Mouse (Mus musculus) limb, embryonic 11.5 days (tissue): ENCODE measurements around the gene Edem3. TPM values are rescaled to one million over a fixed set of nuclear protein-coding genes. Genes with fewer than 3 reads are reported as not detected.

Experiments used
- ATAC-seq: fragments of 200-750 bp; cut with Nextera tagmentation; 2 replicates; pipeline ENCODE4 v1.8.0; 2017; ENCODE audit warnings: low read depth; ENCODE audit not compliant: insufficient number of reproducible peaks, low FRiP score, low TSS enrichment
- DNase-seq: peaks from one replicate; pipeline ENCODE4 v3.0.0-alpha.2; 2015; ENCODE audit warnings: low spot score
- H3K27ac ChIP-seq: fragments of 300-500 bp; sonication (generic); replicated peaks from 2 replicates; pipeline ENCODE4 v1.5.1; 2014; ENCODE audit warnings: low read depth, mild to moderate bottlenecking, low read length
- H3K27me3 ChIP-seq: fragments of 300-500 bp; sonication (generic); 2 replicates; pipeline ENCODE4 v1.6.1; 2014; ENCODE audit warnings: mild to moderate bottlenecking, low read length, mixed read lengths; ENCODE audit not compliant: control insufficient read depth, insufficient read depth
- H3K36me3 ChIP-seq: fragments of 300-500 bp; sonication (generic); 2 replicates; pipeline ENCODE4 v1.6.1; 2014; ENCODE audit warnings: mild to moderate bottlenecking, low read length, moderate library complexity, mixed read lengths; ENCODE audit not compliant: control insufficient read depth, insufficient read depth
- H3K4me1 ChIP-seq: fragments of 300-500 bp; sonication (generic); 2 replicates; pipeline ENCODE4 v1.6.1; 2014; ENCODE audit warnings: low read length, mixed read lengths; ENCODE audit not compliant: control insufficient read depth, insufficient read depth
- H3K4me2 ChIP-seq: fragments of 300-500 bp; sonication (generic); 2 replicates; pipeline ENCODE4 v1.6.1; 2014; ENCODE audit warnings: low read depth, mild to moderate bottlenecking, moderate library complexity; ENCODE audit not compliant: severe bottlenecking
- H3K4me3 ChIP-seq: fragments of 300-500 bp; sonication (generic); 2 replicates; pipeline ENCODE4 v1.5.1; 2014; ENCODE audit warnings: low read depth, low read length
- H3K9ac ChIP-seq: fragments of 300-500 bp; sonication (generic); 2 replicates; pipeline ENCODE4 v1.6.1; 2014; ENCODE audit warnings: mild to moderate bottlenecking, low read length
- H3K9me3 ChIP-seq: fragments of 300-500 bp; sonication (generic); 2 replicates; pipeline ENCODE4 v1.6.1; 2016; ENCODE audit warnings: low read length; ENCODE audit not compliant: control insufficient read depth
- WGBS: fragments of 180-500 bp; shearing (Covaris S2); extraction: QIAGEN DNeasy Blood & Tissue Kit; methylation state at CpG from one replicate; pipeline ENCODE4 v1.1.7; 2014; 5-methylcytosine and 5-hydroxymethylcytosine counted together
- polyA plus RNA-seq: library from polyadenylated mRNA; unstranded; fragments of >200 nt; fragmentation: Nextera tagmentation; extraction: Ambion mirVana; gene quantifications from 2 replicates; pipeline ENCODE4 v1.2.1, GENCODE M21; 2014

The Edem3 gene
- polyA plus RNA-seq, 1 experiment from 2014 or later = 20.7 TPM

DNA sequence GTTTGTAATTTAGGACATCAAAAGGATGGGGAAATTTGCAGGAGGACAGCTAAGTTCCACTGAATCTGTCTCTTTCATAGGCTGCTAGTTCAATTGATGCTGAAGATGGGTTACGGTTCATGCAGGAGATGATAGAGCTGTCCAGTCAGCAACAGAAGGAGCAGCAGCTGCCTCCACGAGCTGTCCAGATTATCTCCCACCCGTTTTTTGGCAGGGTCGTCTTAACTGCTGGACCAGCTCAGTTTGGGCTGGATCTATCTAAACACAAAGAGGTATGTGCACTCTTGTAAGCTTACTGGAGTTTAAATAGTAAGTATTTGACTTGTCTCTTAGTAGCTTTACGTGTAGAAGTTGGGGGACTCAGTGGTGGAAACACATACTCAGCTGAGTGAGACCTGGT is 52.1 kb downstream of the Edem3 start:
- Histone ChIP-seq H3K9me3 (no peaks in the 10 kb centered on the region), H3K27ac (no peak overlapping the region), H3K9ac (no peak overlapping the region), H3K27me3 (no peaks in the 10 kb centered on the region), H3K4me2 (no peak overlapping the region), H3K36me3 (peaks cover 4% of the 10 kb centered on the region; the same call in 1 of the 2 replicates), H3K4me1 (no peaks in the 10 kb centered on the region), H3K4me3 (no peak overlapping the region)
- 89% methylated on average over 5 of the region's 5 CpGs for WGBS
- ATAC-seq (no peak), DNase-seq (no peak)

DNA sequence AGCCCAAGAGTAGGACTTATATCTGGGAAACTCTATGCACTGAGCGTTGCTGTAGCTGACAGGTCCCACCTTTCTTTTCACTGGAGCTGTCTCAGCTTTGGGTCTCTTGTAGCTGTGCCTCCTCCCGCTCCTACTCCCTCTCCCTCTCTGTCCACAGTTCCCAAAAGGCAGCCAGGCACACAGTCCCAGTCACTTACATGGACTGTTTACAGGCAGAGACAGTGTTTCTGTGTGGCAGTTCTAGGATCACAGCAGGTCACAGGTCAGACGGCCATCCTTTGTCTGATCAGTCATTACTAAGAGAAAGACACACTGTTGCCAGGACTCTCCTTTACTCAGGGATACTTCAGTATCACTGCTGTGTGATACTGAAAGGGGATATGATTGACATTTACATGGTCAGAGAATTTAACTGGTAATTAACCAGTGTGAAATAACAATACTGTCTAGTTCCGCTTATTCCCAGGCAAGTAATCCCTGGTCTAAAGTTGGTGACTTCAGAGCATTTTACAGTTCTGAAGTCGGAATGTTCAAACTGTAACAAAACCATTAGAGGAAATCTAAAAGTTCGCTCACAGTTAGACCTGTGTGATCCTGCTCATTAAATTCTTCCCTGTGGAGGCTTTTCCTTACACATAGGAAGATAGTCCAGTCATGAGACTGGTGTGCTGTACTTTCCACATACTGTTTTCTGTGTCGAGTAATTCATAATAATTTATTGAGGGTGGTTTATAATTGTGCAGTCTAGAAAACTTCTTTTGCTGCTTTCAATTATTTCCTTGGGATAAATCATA is 55.7 kb downstream of the Edem3 start:
- ATAC-seq (no peak), DNase-seq (no peak)
- H3K4me3 ChIP-seq = no peak overlapping the region
- no peaks in the 10 kb centered on the region for H3K4me1 ChIP-seq
- H3K9ac ChIP-seq = no peak overlapping the region
- peaks cover 4% of the 10 kb centered on the region; the same call in 1 of the 2 replicates for H3K36me3 ChIP-seq
- no peaks in the 10 kb centered on the region for H3K9me3 ChIP-seq
- H3K4me2 ChIP-seq = no peak overlapping the region
- 80% methylated on average over 7 of the region's 7 CpGs for WGBS
- H3K27me3 ChIP-seq = no peaks in the 10 kb centered on the region
- H3K27ac ChIP-seq = no peak overlapping the region

DNA sequence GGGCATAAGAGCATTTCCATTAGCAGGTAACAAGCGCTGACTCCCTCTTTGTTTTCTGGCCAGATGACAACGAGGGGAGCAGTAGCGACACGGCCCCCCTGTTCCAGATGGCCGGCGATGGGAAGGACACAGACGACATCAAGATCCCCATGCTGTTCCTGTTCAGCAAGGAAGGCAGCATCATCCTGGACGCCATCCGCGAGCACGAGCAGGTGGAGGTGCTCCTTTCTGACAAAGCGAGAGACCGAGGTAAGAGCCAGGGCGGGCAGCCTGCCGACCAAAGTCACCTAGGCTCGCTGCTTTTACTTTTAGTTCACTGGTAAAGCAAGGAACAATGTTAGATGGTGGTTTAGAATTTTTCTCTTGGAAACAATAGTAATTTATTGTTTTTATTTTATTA is 56.3 kb downstream of the Edem3 start:
- H3K9ac ChIP-seq = no peak overlapping the region
- DNase-seq = no peak
- WGBS = 93% methylated on average over 16 of the region's 16 CpGs
- no peaks in the 10 kb centered on the region for H3K9me3 ChIP-seq
- peaks cover 6% of the 10 kb centered on the region; the same call in 1 of the 2 replicates for H3K36me3 ChIP-seq
- no peak overlapping the region for H3K27ac ChIP-seq
- H3K27me3 ChIP-seq = no peaks in the 10 kb centered on the region
- H3K4me3 ChIP-seq = no peak overlapping the region
- no peaks in the 10 kb centered on the region for H3K4me1 ChIP-seq
- no peak for ATAC-seq
- no peak overlapping the region for H3K4me2 ChIP-seq

DNA sequence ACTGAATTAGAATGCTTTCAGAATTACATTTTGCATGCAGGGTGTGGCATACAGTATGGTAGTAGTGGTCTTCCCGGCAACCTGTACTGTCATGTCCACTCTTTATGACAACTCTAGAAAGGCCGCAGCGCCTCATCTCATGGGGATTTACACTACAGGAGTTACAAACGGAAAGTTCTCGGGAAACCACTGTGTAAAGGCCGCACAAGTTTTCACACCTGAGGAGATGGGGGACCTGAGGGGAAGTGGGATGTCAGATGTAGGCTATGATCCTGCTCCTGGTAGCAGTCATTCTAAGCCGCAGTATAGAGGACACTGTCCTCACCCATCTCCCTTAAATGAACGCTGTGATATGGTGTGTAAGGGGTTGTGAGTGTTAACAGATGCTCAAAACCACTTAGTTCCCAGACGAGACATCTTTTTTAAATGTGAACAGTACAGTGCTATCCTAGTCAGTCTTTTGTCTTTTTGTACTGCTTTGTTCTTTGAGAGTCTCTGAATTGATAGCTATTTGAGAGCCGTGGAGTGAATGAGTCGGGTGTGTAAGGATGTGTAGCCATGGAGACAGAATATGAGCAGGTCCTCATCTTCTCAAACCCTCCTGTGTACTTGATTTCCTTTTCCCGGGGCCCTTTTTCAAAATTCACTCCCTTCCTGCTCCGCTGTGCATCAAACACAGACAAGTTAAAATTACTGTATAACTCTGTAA is 57.0 kb downstream of the Edem3 start:
- Histone ChIP-seq H3K4me3 (no peak overlapping the region), H3K4me2 (no peak overlapping the region), H3K9ac (no peak overlapping the region), H3K4me1 (no peaks in the 10 kb centered on the region), H3K27ac (no peak overlapping the region), H3K27me3 (no peaks in the 10 kb centered on the region), H3K9me3 (no peaks in the 10 kb centered on the region), H3K36me3 (peaks cover 10% of the 10 kb centered on the region; the same call in 1 of the 2 replicates)
- WGBS = 94% methylated on average over 13 of the region's 13 CpGs
- ATAC-seq (no peak), DNase-seq (no peak)

DNA sequence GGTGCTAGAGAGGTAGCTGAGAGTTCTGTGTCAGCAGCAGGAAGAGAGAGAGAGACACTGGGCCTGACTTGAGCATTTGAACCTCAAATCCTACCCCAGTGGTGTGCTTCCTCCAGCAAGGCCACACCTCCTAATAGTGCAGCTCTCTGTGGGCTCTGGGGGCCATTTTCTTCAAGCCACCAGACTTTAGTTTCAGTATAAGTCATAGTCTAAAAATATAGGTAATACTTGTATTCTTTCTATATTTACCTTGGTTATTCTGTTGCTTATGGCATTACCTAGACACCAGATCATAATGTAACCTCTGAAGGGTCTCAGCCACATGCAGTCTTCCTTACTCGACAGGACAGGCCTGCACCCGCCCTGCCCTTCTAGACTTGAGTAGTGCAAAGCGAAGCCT is 60.9 kb downstream of the Edem3 start:
- 95% methylated on average over 3 of the region's 3 CpGs for WGBS
- H3K4me1 ChIP-seq = no peaks in the 10 kb centered on the region
- no peaks in the 10 kb centered on the region for H3K27me3 ChIP-seq

DNA sequence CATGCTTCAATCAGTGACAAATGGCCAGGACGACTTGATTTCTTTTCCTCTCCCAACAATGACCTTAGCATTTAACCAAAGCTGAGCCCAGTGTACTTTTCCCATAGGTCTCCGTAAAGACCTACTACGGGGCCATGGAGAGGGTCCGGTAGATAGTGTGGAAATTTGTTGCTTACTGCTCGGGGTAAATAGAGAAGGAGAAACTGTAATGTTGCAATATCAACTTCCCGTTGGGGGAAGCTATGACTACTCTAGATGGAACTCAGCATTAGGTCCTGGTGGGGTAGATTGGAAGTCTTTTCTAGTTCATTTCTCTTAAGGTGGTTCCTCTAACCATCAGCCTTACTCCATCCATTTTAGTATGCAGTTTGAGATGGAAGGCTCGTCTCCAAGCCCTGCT is 64.0 kb downstream of the Edem3 start:
- Histone ChIP-seq H3K4me3 (no peak overlapping the region), H3K9ac (no peak overlapping the region), H3K9me3 (no peaks in the 10 kb centered on the region), H3K27me3 (no peaks in the 10 kb centered on the region), H3K4me1 (no peaks in the 10 kb centered on the region), H3K36me3 (peaks cover 6% of the 10 kb centered on the region; the same call in 1 of the 2 replicates), H3K27ac (no peak overlapping the region), H3K4me2 (no peak overlapping the region)
- DNase-seq (no peak), ATAC-seq (no peak)
- 89% methylated on average over 7 of the region's 7 CpGs for WGBS

More for the DNA sequence above, 60.9 kb downstream of the Edem3 start:
- DNase-seq (no peak), ATAC-seq (no peak)
- Histone ChIP-seq H3K36me3 (peaks cover 10% of the 10 kb centered on the region; the same call in 1 of the 2 replicates), H3K9me3 (no peaks in the 10 kb centered on the region), H3K4me3 (no peak overlapping the region), H3K4me2 (no peak overlapping the region), H3K27ac (no peak overlapping the region), H3K9ac (no peak overlapping the region)

DNA sequence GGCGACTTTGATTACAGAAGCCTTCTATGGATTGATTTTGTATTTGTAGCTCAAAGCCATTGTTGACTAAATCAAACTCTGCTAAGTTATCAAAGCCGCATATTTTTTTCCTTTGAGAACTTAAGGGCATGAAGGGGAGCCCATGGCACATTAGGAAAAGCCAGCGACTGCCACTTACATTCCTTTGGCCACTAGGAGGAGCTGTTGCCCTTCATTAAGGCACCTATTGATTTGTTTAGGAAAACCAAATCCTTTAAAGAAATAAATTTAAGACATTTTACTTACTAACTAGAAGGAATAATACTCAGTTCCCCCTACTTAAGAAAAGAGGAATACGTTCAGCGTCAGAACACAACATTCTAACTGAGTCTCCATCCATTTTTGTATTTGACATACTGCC is 65.3 kb downstream of the Edem3 start:
- ATAC-seq = no peak
- Histone ChIP-seq H3K36me3 (peaks cover 6% of the 10 kb centered on the region; the same call in 1 of the 2 replicates), H3K9me3 (no peaks in the 10 kb centered on the region), H3K4me2 (no peak overlapping the region), H3K27me3 (no peaks in the 10 kb centered on the region), H3K9ac (no peak overlapping the region), H3K27ac (no peak overlapping the region), H3K4me1 (no peaks in the 10 kb centered on the region), H3K4me3 (no peak overlapping the region)
- DNase-seq = peak; percentile 83
- 37% methylated on average over 5 of the region's 5 CpGs for WGBS

DNA sequence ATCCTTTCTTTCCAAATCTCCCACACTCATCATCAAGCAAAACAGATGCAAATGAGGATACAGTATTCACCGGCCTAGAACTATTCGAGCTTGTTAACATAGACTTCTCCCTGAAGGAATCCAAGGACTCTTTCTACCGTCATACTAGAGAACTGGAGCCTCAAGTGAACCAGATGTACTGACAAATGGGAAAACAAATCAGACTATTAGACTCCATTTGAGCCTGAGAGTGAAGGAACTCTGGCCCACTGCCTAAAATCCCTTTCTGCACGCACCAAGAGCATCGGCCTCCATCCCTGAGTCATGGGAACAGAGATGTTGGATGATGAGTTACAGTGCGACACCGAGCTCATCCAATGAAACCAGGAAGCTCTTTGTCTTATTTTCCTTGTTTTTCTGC is 69.9 kb downstream of the Edem3 start:
- Histone ChIP-seq H3K4me3 (no peak overlapping the region), H3K4me1 (no peaks in the 10 kb centered on the region), H3K27me3 (no peaks in the 10 kb centered on the region), H3K27ac (no peak overlapping the region), H3K9me3 (no peaks in the 10 kb centered on the region), H3K36me3 (no peaks in the 10 kb centered on the region), H3K4me2 (no peak overlapping the region), H3K9ac (no peak overlapping the region)
- WGBS = 89% methylated on average over 7 of the region's 7 CpGs
- no peak for ATAC-seq
- DNase-seq = no peak
